Mouse (Mus musculus) cerebellum, adult (tissue): ENCODE measurements around the gene Serpinb9b.

Experiments used
- ATAC-seq: cut with Nextera tagmentation; 2 replicates; pipeline ENCODE4 v1.9.2; 2017; ENCODE audit warnings: mild to moderate bottlenecking, moderate library complexity, mixed read lengths; ENCODE audit not compliant: insufficient number of reproducible peaks, low FRiP score, low TSS enrichment

Serpinb9b gene

DNA sequence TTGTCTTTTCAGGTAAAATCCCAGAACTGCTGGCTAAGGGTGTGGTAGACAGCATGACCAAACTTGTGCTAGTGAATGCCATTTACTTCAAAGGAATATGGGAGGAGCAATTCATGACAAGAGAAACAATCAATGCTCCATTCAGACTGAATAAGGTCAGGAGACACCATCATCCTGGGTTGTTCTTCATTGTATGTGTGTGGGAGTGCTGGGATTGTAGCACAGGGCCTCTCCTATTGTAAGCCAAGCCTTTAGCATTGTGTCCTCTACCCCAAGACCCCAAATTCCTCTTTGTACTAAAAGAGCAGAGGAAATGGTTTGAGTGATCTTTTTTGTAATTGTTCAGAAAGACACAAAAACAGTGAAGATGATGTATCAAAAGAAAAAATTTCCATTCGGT is 64.1 kb downstream of the Serpinb9b start:
- ATAC-seq: no peak
